Mouse (Mus musculus) gastrocnemius, postnatal 25 days (tissue): Measurements from ENCODE around the gene Dexi. TPM values are rescaled to one million over a fixed set of nuclear protein-coding genes. Genes with fewer than 3 reads are reported as not detected.
A peak's percentile ranks its signal among the peaks of the same experiment; 100 is the strongest.

Experiments used
- DNase-seq: peaks from one replicate; pipeline ENCODE4 v3.0.0; 2022
- long read RNA-seq, 2 experiments: library from polyadenylated mRNA; stranded (forward); transcript quantifications; one replicate each; pipeline ENCODE4 v2.0.0; 2021
- total RNA-seq, 2 experiments: library from RNA; stranded (reverse); gene quantifications; 1 replicate in 1 of 2; 2 replicates in 1 of 2; pipeline ENCODE4 v1.2.3; 2021

Dexi gene
- total RNA-seq, result 10 to 100 TPM; 43.0 to 43.1 TPM
- long read RNA-seq, experiment 1, transcript Dexi-201 (2 exons, 1,389 nt), result major isoform, 60 of 84 reads
- long read RNA-seq, experiment 1, partial matches to known transcripts, result 11 of 84 reads
- long read RNA-seq, experiment 1, other reads (novel, unspliced or antisense), result 13 of 84 reads
- long read RNA-seq, experiment 2, transcript Dexi-201 (2 exons, 1,389 nt), result major isoform, 58 of 70 reads
- long read RNA-seq, experiment 2, partial matches to known transcripts, result 5 of 70 reads
- long read RNA-seq, experiment 2, other reads (novel, unspliced or antisense), result 7 of 70 reads

- peak; percentile 96 for DNase-seq
Observed at GRCm38 (mm10) chr16:10542698-10543365, at the start of gene Dexi. Gene Dexi (minus strand): TSS chr16:10543054.

GRCm38 (mm10) chr16:10586546-10586945, 43.7 kb upstream of the Dexi start:
- no peak for DNase-seq

- DNase-seq, result no peak
Observed at GRCm38 (mm10) chr16:10585165-10585564, 42.3 kb upstream of the Dexi start.

GRCm38 (mm10) chr16:10581234-10581898, 38.5 kb upstream of the Dexi start:
- DNase-seq, result no peak

GRCm38 (mm10) chr16:10578376-10578775, 35.5 kb upstream of the Dexi start:
- DNase-seq, result no peak

GRCm38 (mm10) chr16:10577548-10577947, 34.7 kb upstream of the Dexi start:
- DNase-seq, result no peak

GRCm38 (mm10) chr16:10575915-10576314, 33.1 kb upstream of the Dexi start:
- no peak for DNase-seq

- DNase-seq, result peak; percentile 43
Observed at GRCm38 (mm10) chr16:10574936-10575335, 32.1 kb upstream of the Dexi start.

- no peak for DNase-seq
Observed at GRCm38 (mm10) chr16:10571820-10572219, 29.0 kb upstream of the Dexi start.

GRCm38 (mm10) chr16:10570708-10571107, 27.9 kb upstream of the Dexi start:
- DNase-seq, result peak; percentile 29

- DNase-seq, result no peak
Observed at GRCm38 (mm10) chr16:10569809-10570395, 27.0 kb upstream of the Dexi start.

- no peak for DNase-seq
Observed at GRCm38 (mm10) chr16:10567153-10567552, 24.3 kb upstream of the Dexi start.

- DNase-seq, result peak; percentile 57
Observed at GRCm38 (mm10) chr16:10565278-10565885, 22.5 kb upstream of the Dexi start.

- no peak for DNase-seq
Observed at GRCm38 (mm10) chr16:10559991-10560390, 17.1 kb upstream of the Dexi start.

- DNase-seq, result no peak
Observed at GRCm38 (mm10) chr16:10553858-10554257, 11.0 kb upstream of the Dexi start.

- DNase-seq, result no peak
Observed at GRCm38 (mm10) chr16:10551592-10551991, 8.7 kb upstream of the Dexi start.

GRCm38 (mm10) chr16:10549600-10549999, 6.7 kb upstream of the Dexi start:
- DNase-seq, result no peak

GRCm38 (mm10) chr16:10548938-10549337, 6.1 kb upstream of the Dexi start:
- DNase-seq, result no peak

GRCm38 (mm10) chr16:10546865-10547264, 4.0 kb upstream of the Dexi start:
- no peak for DNase-seq

- DNase-seq, result peak; percentile 95
Observed at GRCm38 (mm10) chr16:10544995-10545622, 2.3 kb upstream of the Dexi start, which contains the start of gene Clec16a. Gene Clec16a (plus strand): TSS chr16:10545339.

GRCm38 (mm10) chr16:10542266-10542665, 588 bp downstream of the Dexi start:
- no peak for DNase-seq

- DNase-seq, result peak; percentile 27
Observed at GRCm38 (mm10) chr16:10541598-10541930, 1.3 kb downstream of the Dexi start.
